Mouse (Mus musculus) stomach, postnatal 0 days (tissue): ENCODE measurements around the gene Atg13.

ENCODE experiments used
- CTCF ChIP-seq: IDR thresholded peaks from 2 replicates; pipeline ENCODE4 v1.5.1; 2016; ENCODE audit warnings: antibody characterized with exemption, low read depth, mild to moderate bottlenecking, moderate library complexity
- EP300 ChIP-seq: optimal IDR thresholded peaks from 2 replicates; pipeline ENCODE3; 2016; ENCODE audit warnings: antibody characterized with exemption

GRCm38 (mm10) chr2:91739586-91739985 lies 29.2 kb upstream of the Atg13 start:
- no peak for TF ChIP-seq CTCF
- no peak for TF ChIP-seq EP300
